ENCODE assay signal across 15 mouse cellular contexts in the genomic region with DNA sequence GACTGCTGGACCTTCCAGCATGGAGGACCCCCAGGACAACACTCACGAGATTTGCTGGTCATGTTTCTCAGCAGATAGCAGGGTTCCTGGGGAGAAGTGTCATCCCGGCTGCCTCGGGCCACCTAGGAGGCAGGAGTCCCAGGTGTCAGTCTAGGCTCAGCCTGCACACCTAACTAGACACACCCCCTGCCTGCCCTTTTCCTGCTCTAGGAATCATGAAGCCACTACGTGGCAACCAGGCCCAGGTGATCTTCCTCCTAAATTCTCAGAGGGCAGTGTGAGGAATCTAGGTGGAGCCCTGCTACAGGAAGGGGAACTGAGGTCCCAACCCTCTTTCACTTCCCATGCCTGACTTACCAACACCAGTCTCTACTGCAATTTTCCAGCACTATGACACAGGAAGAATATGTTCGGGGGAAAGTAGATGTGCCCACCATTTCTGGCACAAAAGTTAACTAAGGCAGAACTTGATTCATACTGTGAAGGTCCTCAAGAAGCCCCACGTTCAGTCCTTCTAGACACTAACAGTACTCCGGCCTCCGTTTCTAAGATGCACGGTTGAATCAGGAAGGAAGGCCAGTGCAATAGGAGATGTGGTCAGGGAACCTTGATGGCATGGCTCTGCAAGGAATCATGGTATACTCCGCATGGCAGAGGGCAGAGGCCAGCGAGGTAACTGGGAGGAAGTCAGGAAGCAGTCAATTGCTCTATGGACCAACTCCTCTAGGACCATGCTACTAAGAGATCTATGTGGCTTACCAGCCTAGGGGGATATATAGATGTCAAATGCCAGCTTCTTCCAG.
DNase-seq lines count a peak whose midpoint lies in the region; ATAC-seq and TF ChIP-seq lines count a peak whose summit lies in the region.
"Had no signal": no experiment of that assay in that cellular context is flagged by ENCODE, and none has a peak within 500 bp of the region (broad histone marks: within the 10 kb centered on the region; RNA-seq: fewer than 3 reads in every experiment).

No protein-coding gene starts in this region.

- peak; percentile 4 for DNase-seq in kidney, postnatal 10 days
- DNase-seq in kidney, postnatal 25 days, result no peak
- peak; percentile 12 to 59 for DNase-seq in spleen, postnatal 4 days (ENCODE audit: low spot score in 2 of 2)
- DNase-seq in spleen, adult 12 weeks (ENCODE audit: low spot score), result no peak
- DNase-seq in liver, postnatal 0 days, result peak; percentile 14
- DNase-seq in testis, postnatal 14 days (ENCODE audit: low spot score), result peak; percentile 2
- DNase-seq in hindbrain, embryonic 11.5 days (ENCODE audit: low spot score), result no peak
- DNase-seq: cerebellum, postnatal 10 days; kidney, adult 8-10 months; layer of hippocampus, postnatal 36 days had no signal

- H3K4me2 ChIP-seq in liver, postnatal 0 days (ENCODE audit: low read depth, low read length), result 0 out of 2 replicates have a peak overlapping the region, but pooled peaks have one; percentile 3
- H3K4me2 ChIP-seq in hindbrain, embryonic 11.5 days (replicated peaks; ENCODE audit: low read depth, low read length), result no peak overlapping the region
- H3K4me2 ChIP-seq: embryonic facial prominence, embryonic 13.5 days; limb, embryonic 15.5 days; midbrain, embryonic 13.5 days; neural tube, embryonic 13.5 days had no signal

- WGBS in liver, postnatal 0 days (ENCODE audit: insufficient replicate concordance), result 68% methylated on average over 11 of the region's 11 CpGs
- 86% methylated on average over 11 of the region's 11 CpGs for WGBS in hindbrain, embryonic 11.5 days

- H3K9ac ChIP-seq in liver, postnatal 0 days (replicated peaks), result no peak overlapping the region
- no peak overlapping the region for H3K9ac ChIP-seq in hindbrain, embryonic 11.5 days (ENCODE audit: low read depth, low read length)
- H3K9ac ChIP-seq: embryonic facial prominence, embryonic 13.5 days; limb, embryonic 15.5 days; midbrain, embryonic 13.5 days; neural tube, embryonic 13.5 days had no signal

- ATAC-seq in liver, postnatal 0 days, result no peak
- no peak for ATAC-seq in hindbrain, embryonic 11.5 days (ENCODE audit: low FRiP score)
- ATAC-seq: forebrain, embryonic 14.5 days; midbrain, embryonic 13.5 days had no signal

- no peaks in the 10 kb centered on the region for H3K9me3 ChIP-seq in liver, postnatal 0 days (ENCODE audit: low read length)
- no peaks in the 10 kb centered on the region for H3K9me3 ChIP-seq in hindbrain, embryonic 11.5 days (ENCODE audit: control insufficient read depth, low read length)
- H3K9me3 ChIP-seq: embryonic facial prominence, embryonic 13.5 days; limb, embryonic 15.5 days; midbrain, embryonic 13.5 days; neural tube, embryonic 13.5 days had no signal

- no peak for TF ChIP-seq CTCF in liver, postnatal 0 days (IDR thresholded peaks at IDR 0.05; ENCODE audit: low read depth)

- H3K4me1 ChIP-seq in liver, postnatal 0 days (ENCODE audit: insufficient read depth), result peaks cover 28% of the 10 kb centered on the region
- no peaks in the 10 kb centered on the region for H3K4me1 ChIP-seq in hindbrain, embryonic 11.5 days (replicated peaks; ENCODE audit: control insufficient read depth, insufficient read depth, low read length)
- H3K4me1 ChIP-seq: midbrain, embryonic 13.5 days; neural tube, embryonic 13.5 days had no signal

- TF ChIP-seq EP300 in liver, postnatal 0 days (IDR thresholded peaks at IDR 0.05; ENCODE audit: low read depth), result no peak

- peak overlapping the region; percentile 7 for H3K27ac ChIP-seq in liver, postnatal 0 days (ENCODE audit: low read depth)
- no peak overlapping the region for H3K27ac ChIP-seq in hindbrain, embryonic 11.5 days (ENCODE audit: low read depth, low read length)
- H3K27ac ChIP-seq: embryonic facial prominence, embryonic 13.5 days; limb, embryonic 15.5 days; midbrain, embryonic 13.5 days; neural tube, embryonic 13.5 days had no signal

- no peak overlapping the region for H3K4me3 ChIP-seq in liver, postnatal 0 days (ENCODE audit: low read depth, low read length)
- no peak overlapping the region for H3K4me3 ChIP-seq in hindbrain, embryonic 11.5 days (ENCODE audit: low read depth, low read length)
- H3K4me3 ChIP-seq: embryonic facial prominence, embryonic 13.5 days; limb, embryonic 15.5 days; midbrain, embryonic 13.5 days; neural tube, embryonic 13.5 days had no signal

- H3K36me3 ChIP-seq in liver, postnatal 0 days (replicated peaks; ENCODE audit: insufficient read depth, low read length), result peaks cover 43% of the 10 kb centered on the region
- H3K36me3 ChIP-seq in hindbrain, embryonic 11.5 days (ENCODE audit: control insufficient read depth, insufficient read depth, low read length), result no peaks in the 10 kb centered on the region; the same call in 1 of the 2 replicates

- H3K27me3 ChIP-seq in liver, postnatal 0 days (ENCODE audit: insufficient read depth, low read length), result no peaks in the 10 kb centered on the region
- H3K27me3 ChIP-seq in hindbrain, embryonic 11.5 days (ENCODE audit: control insufficient read depth, insufficient read depth, low read length), result no peaks in the 10 kb centered on the region
- H3K27me3 ChIP-seq: embryonic facial prominence, embryonic 13.5 days; limb, embryonic 15.5 days; midbrain, embryonic 13.5 days; neural tube, embryonic 13.5 days had no signal

Comparison
In these comparisons a context has a peak if more than half of its experiments do, and no peak if none do; other contexts are left out.
1. DNase-seq: peak in kidney, postnatal 10 days (single experiment), spleen, postnatal 4 days (2 of 2), liver, postnatal 0 days (single experiment) and testis, postnatal 14 days (single experiment); none in kidney, postnatal 25 days (0 of 2), spleen, adult 12 weeks (single experiment) and hindbrain, embryonic 11.5 days (single experiment).